Mouse (Mus musculus): ENCODE data around the gene Hist1h1d.

Gene Hist1h1d

GRCm38 (mm10) chr13:23609209-23609608, 56.1 kb downstream of the Hist1h1d start:
- H3K9me3 ChIP-seq (ENCODE audit: low read length): no peaks in the 10 kb centered on the region
- H3K36me3 ChIP-seq (ENCODE audit: insufficient read depth, low read length): no peaks in the 10 kb centered on the region
- peaks cover 3% of the 10 kb centered on the region; the same call in 1 of the 2 replicates for H3K27me3 ChIP-seq (ENCODE audit: insufficient read depth, low read length)
- no peaks in the 10 kb centered on the region for H3K4me1 ChIP-seq (replicated peaks; ENCODE audit: low read depth, low read length)
- TF ChIP-seq POU5F1 (IDR thresholded peaks at IDR 0.05; ENCODE audit: borderline replicate concordance, low read length) (no peak), NANOG (IDR thresholded peaks at IDR 0.05; ENCODE audit: borderline replicate concordance, low read length) (no peak), CTCF (conservative IDR thresholded peaks at IDR 0.05; ENCODE audit: low read length) (no peak)
- H3K4me3 ChIP-seq (replicated peaks; ENCODE audit: low read length): no peak overlapping the region

GRCm38 (mm10) chr13:23609844-23610243, 56.8 kb downstream of the Hist1h1d start:
- Histone ChIP-seq H3K36me3 (ENCODE audit: insufficient read depth, low read length) (no peaks in the 10 kb centered on the region), H3K4me1 (replicated peaks; ENCODE audit: low read depth, low read length) (no peaks in the 10 kb centered on the region), H3K27me3 (ENCODE audit: insufficient read depth, low read length) (peaks cover 3% of the 10 kb centered on the region; the same call in 1 of the 2 replicates), H3K9me3 (ENCODE audit: low read length) (no peaks in the 10 kb centered on the region), H3K4me3 (replicated peaks; ENCODE audit: low read length) (no peak overlapping the region)
- TF ChIP-seq NANOG (IDR thresholded peaks at IDR 0.05; ENCODE audit: borderline replicate concordance, low read length): no peak
- no peak for TF ChIP-seq POU5F1 (IDR thresholded peaks at IDR 0.05; ENCODE audit: borderline replicate concordance, low read length)
- no peak for TF ChIP-seq CTCF (conservative IDR thresholded peaks at IDR 0.05; ENCODE audit: low read length)

Measured in E14TG2a.4 (cell line).